Mouse (Mus musculus) embryonic facial prominence, embryonic 15.5 days (tissue): Measurements from ENCODE around the gene Armh2. TPM values are rescaled to one million over a fixed set of nuclear protein-coding genes. Genes with fewer than 3 reads are reported as not detected.

Experiments
- ATAC-seq: fragments of 200-750 bp; cut with Nextera tagmentation; 2 replicates; pipeline ENCODE4 v1.8.0; 2017; ENCODE audit warnings: low read depth, moderate TSS enrichment; ENCODE audit not compliant: insufficient number of reproducible peaks, low FRiP score, low TSS enrichment
- H3K27ac ChIP-seq: fragments of 300-500 bp; sonication (generic); replicated peaks from 2 replicates; pipeline ENCODE4 v1.5.1; 2015; ENCODE audit warnings: mild to moderate bottlenecking, inconsistent platforms
- H3K27me3 ChIP-seq: fragments of 300-500 bp; sonication (generic); 2 replicates; pipeline ENCODE4 v1.6.1; 2015; ENCODE audit warnings: inconsistent platforms
- H3K36me3 ChIP-seq: fragments of 300-500 bp; sonication (generic); 2 replicates; pipeline ENCODE4 v1.6.1; 2015; ENCODE audit warnings: mild to moderate bottlenecking, inconsistent platforms
- H3K4me1 ChIP-seq: fragments of 300-500 bp; sonication (generic); 2 replicates; pipeline ENCODE4 v1.6.1; 2015; ENCODE audit warnings: inconsistent platforms
- H3K4me2 ChIP-seq: fragments of 300-500 bp; sonication (generic); replicated peaks from 2 replicates; pipeline ENCODE4 v1.6.1; 2015; ENCODE audit warnings: mild to moderate bottlenecking, inconsistent platforms
- H3K4me3 ChIP-seq: fragments of 300-500 bp; sonication (generic); replicated peaks from 2 replicates; pipeline ENCODE4 v1.5.1; 2015; ENCODE audit warnings: mild to moderate bottlenecking, inconsistent platforms
- H3K9ac ChIP-seq: fragments of 300-500 bp; sonication (generic); 2 replicates; pipeline ENCODE4 v1.6.1; 2015; ENCODE audit warnings: inconsistent platforms
- H3K9me3 ChIP-seq: fragments of 300-500 bp; sonication (generic); replicated peaks from 2 replicates; pipeline ENCODE4 v1.6.1; 2016; ENCODE audit warnings: inconsistent platforms
- WGBS: fragments of 180-500 bp; shearing (Covaris S2); methylation state at CpG from one replicate; pipeline ENCODE4 v1.1.7; 2015; 5-methylcytosine and 5-hydroxymethylcytosine counted together
- polyA plus RNA-seq: library from polyadenylated mRNA; unstranded; fragments of >200 nt; fragmentation: Nextera tagmentation; extraction: Ambion mirVana; gene quantifications from 2 replicates; pipeline ENCODE4 v1.2.1, GENCODE M21; 2015

Armh2 gene
- polyA plus RNA-seq = not detected in 2 replicates

DNA sequence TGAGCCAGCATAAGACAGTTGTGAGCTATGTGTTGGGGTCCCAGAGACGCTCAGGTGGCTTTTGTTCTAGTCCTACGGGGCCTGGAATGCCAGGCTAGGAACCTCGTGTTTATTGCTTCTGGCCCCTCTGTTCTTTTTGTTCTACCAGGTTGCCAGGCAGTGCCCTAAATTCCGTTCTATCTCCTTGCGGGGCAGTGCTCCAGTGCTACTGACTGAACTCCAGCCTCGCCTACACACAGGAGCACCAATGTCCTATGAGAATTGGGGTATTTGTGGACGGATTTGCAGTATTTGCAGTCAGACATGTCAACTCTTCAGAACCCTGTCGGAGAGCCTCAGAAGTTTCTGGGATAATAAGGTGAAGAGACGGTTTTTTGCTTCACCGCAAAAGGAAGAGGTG is at the start of gene Armh2:
Gene Armh2, plus strand, starts transcription at position 205 of the 400 bp plus-strand sequence.
- H3K27me3 ChIP-seq = no peaks in the 10 kb centered on the region
- H3K36me3 ChIP-seq = no peaks in the 10 kb centered on the region
- H3K9ac ChIP-seq = no peak within 1 kb of the TSS
- H3K9me3 ChIP-seq = no peaks in the 10 kb centered on the region
- no peak within 1 kb of the TSS for H3K4me3 ChIP-seq
- H3K4me2 ChIP-seq = no peak within 1 kb of the TSS
- WGBS = 90% methylated on average over 10 of the region's 10 CpGs
- no peak within 1 kb of the TSS for H3K27ac ChIP-seq
- no peaks in the 10 kb centered on the region for H3K4me1 ChIP-seq
- no peak for ATAC-seq

DNA sequence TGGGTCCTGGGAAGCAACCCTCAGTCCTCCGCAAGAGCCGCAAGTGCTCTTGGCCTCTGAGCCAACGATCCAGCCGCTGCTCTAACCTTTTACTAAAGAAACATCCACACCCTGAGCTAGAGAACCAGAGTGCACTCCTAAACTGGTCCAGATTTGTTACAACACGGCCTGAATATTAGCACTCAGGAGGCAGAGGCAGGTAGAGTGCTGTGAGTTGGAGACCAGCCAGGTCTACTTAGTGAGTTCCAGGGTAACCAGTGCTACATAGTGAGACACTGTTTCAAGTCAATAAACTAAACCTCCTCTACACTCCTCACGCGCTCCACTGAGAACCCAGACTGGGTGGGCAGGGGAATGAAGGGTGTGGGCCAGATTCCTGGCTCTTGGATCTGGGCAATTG is 47.7 kb upstream of the Armh2 start:
- Histone ChIP-seq H3K9ac (no peak overlapping the region), H3K27ac (no peak overlapping the region), H3K9me3 (no peaks in the 10 kb centered on the region), H3K36me3 (no peaks in the 10 kb centered on the region), H3K4me1 (no peaks in the 10 kb centered on the region), H3K4me2 (no peak overlapping the region), H3K4me3 (no peak overlapping the region), H3K27me3 (no peaks in the 10 kb centered on the region)
- no peak for ATAC-seq
- 88% methylated on average over 7 of the region's 7 CpGs for WGBS

DNA sequence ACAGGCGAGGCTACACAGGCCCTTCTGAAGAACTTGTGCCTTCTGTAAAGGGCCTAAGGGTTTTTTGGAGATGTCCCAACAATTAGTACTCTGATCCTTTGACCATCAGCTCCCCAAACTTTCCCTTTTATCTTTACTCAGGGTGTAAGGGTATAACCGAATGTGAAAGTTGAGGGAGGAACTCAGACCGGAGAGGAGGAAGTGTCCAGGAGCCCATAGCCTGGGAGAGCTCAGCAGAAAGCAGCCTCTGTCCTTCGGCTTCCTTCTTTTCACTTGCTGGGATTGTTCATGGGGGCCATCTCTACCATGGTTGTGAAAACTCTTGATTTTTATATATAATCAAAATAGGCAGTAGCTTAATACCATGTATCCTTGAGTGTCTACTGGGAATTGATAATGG is 42.3 kb upstream of the Armh2 start:
- no peak for ATAC-seq
- H3K4me2 ChIP-seq = no peak overlapping the region
- no peaks in the 10 kb centered on the region for H3K36me3 ChIP-seq
- 84% methylated on average over 4 of the region's 4 CpGs for WGBS
- H3K4me1 ChIP-seq = no peaks in the 10 kb centered on the region
- H3K27me3 ChIP-seq = no peaks in the 10 kb centered on the region
- H3K27ac ChIP-seq = no peak overlapping the region
- no peak overlapping the region for H3K9ac ChIP-seq
- no peaks in the 10 kb centered on the region for H3K9me3 ChIP-seq
- no peak overlapping the region for H3K4me3 ChIP-seq

DNA sequence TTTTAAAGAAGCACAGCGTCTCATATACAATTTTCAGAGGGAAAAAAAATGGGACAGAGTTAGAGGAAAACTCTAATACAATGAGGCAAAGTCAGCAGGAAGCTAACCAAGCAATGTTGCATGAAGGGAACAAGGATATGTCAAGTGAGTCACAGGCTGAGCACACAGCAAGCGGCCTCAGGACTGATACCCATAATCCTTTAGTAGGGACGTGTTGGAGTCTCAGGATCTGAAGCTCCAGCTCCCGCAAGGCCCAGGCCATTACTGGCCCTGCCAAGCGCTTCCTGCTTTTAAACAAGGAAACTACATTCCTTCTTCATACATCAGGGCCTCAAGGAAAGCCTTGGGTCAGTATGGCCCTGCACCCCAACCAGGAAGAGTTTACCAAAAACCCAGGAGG is 38.9 kb upstream of the Armh2 start:
- WGBS = 73% methylated on average over 5 of the region's 5 CpGs
- Histone ChIP-seq H3K4me3 (no peak overlapping the region), H3K4me2 (no peak overlapping the region), H3K9me3 (no peaks in the 10 kb centered on the region), H3K27me3 (no peaks in the 10 kb centered on the region), H3K36me3 (no peaks in the 10 kb centered on the region), H3K27ac (no peak overlapping the region), H3K4me1 (no peaks in the 10 kb centered on the region), H3K9ac (no peak overlapping the region)
- no peak for ATAC-seq

DNA sequence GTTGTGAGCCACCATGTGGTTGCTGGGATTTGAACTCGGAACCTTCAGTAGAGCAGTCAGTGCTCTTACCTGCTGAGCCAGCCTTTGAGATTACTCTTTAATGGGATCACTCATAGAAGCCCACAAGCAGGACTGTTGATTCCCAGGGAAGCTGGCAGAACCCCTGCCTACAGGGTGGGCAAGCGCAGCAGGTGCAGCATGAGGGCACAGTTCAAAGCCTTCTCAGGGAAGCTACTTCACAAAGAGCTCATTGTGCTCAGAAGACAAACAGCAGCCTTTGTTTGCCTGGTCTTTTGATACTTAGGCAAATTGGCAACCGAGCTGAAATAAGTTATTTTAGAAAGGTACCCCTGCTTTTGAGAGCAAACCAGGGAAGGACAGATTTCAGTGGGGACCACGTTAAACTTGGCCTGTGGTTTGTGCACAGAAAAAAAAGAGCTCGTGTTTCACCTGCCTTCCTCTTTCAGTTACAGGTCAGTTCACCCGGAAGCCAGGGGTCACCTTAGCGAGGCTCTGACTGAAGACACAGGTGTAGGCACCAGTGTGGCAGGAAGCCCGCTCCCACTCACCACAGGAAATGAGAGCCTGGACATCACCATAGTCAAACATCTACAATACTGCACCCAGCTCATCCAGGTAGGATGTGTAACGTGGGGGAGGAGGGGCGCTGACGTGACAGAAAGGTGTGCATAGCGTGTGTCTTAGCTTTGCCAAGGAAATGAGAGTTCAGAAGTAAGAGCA is 31.2 kb upstream of the Armh2 start:
- Histone ChIP-seq H3K9ac (no peak overlapping the region), H3K27ac (no peak overlapping the region), H3K36me3 (no peaks in the 10 kb centered on the region), H3K4me1 (peaks cover 12% of the 10 kb centered on the region), H3K9me3 (no peaks in the 10 kb centered on the region), H3K27me3 (no peaks in the 10 kb centered on the region), H3K4me3 (no peak overlapping the region), H3K4me2 (no peak overlapping the region)
- WGBS = 66% methylated on average over 12 of the region's 12 CpGs
- no peak for ATAC-seq

DNA sequence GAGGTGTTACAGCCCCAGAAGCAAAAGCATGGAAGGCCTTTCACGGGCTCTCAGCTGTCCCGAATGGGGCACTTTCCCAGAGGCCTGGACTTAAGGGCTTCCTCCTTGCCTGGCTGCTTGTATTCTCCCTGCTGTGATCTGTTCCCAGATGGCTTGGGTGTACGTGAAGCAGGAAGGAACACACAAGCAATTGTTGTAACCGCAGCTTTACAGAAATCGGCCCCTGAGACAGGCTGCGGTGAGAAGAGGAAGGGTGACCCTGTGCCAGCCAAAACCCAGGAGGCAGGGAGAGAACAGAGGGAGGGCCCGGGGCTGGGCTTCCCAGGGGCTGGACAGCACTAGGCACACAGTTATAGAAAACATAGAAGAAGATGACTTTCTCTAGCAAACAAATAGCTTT is 30.1 kb upstream of the Armh2 start:
- H3K9me3 ChIP-seq = no peaks in the 10 kb centered on the region
- no peaks in the 10 kb centered on the region for H3K27me3 ChIP-seq
- no peak overlapping the region for H3K27ac ChIP-seq
- H3K36me3 ChIP-seq = no peaks in the 10 kb centered on the region
- WGBS = 45% methylated on average over 7 of the region's 7 CpGs
- H3K4me1 ChIP-seq = peaks cover 12% of the 10 kb centered on the region
- ATAC-seq = no peak
- H3K9ac ChIP-seq = no peak overlapping the region
- no peak overlapping the region for H3K4me2 ChIP-seq
- H3K4me3 ChIP-seq = no peak overlapping the region

DNA sequence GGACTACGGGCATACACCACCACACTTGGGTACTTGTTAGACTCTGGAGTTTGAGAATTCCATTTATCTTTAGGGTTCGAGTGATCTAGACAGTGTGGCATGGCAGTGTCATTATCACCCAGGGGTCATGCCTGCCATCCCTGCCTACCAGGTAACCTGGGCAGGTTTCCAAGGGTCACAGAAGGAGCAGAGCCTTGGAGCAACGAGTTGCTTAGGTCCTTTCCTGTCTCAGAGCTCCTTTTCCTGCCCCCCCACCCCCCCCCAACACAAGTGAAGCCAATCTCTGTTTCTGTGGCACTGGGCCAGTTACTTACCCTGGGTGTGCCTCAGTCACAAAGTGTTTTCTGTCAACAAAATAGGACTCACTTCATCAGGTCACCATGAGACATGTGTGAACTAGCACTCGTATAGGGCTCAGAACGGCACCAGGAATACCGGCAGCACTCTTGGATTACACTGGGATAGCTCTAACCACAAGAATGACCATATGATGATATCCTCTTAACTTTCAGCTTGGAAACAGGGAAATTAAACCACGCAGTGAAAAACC is 28.4 kb upstream of the Armh2 start:
- H3K27me3 ChIP-seq = no peaks in the 10 kb centered on the region
- H3K4me2 ChIP-seq = no peak overlapping the region
- no peak overlapping the region for H3K4me3 ChIP-seq
- H3K4me1 ChIP-seq = peaks cover 12% of the 10 kb centered on the region
- H3K36me3 ChIP-seq = no peaks in the 10 kb centered on the region
- H3K27ac ChIP-seq = no peak overlapping the region
- 75% methylated on average over 7 of the region's 7 CpGs for WGBS
- ATAC-seq = no peak; the same call in 1 of the 2 replicates
- H3K9me3 ChIP-seq = no peaks in the 10 kb centered on the region
- no peak overlapping the region for H3K9ac ChIP-seq

DNA sequence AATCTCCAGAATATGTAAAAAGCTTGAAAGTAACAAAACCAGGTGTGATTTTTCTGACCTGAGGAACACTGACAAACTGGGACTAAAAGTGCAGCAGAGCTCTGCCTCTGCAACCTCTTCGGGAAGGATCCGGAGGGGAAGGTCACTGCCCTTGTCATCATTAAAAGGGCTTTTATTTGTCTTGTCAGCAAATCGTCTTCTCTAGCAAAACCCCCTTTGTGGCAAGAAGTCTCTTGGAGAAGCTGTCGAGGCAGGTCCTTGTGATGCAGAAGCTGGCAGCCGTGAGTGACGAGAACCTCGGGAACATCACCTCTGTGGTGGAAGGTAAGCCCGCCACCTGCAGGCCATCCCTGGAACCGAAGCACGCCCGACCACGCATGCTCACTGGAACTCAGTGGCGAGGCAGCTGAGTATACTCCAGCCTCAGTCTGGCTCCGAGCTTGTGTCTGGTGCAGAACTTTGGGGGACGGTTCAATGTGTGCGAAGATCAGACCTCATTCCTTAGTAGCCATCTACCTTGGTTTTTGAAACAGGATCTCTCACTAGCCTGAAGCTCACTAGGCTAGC is 27.5 kb upstream of the Armh2 start:
- H3K4me3 ChIP-seq = peak overlapping the region; percentile 21
- H3K4me1 ChIP-seq = peaks cover 12% of the 10 kb centered on the region
- no peak overlapping the region for H3K9ac ChIP-seq
- 10% methylated on average over 16 of the region's 16 CpGs for WGBS
- no peaks in the 10 kb centered on the region for H3K36me3 ChIP-seq
- H3K9me3 ChIP-seq = no peaks in the 10 kb centered on the region
- no peaks in the 10 kb centered on the region for H3K27me3 ChIP-seq
- H3K27ac ChIP-seq = no peak overlapping the region
- ATAC-seq = peak; percentile 72; the same call in 1 of the 2 replicates
- peak overlapping the region; percentile 47 for H3K4me2 ChIP-seq

DNA sequence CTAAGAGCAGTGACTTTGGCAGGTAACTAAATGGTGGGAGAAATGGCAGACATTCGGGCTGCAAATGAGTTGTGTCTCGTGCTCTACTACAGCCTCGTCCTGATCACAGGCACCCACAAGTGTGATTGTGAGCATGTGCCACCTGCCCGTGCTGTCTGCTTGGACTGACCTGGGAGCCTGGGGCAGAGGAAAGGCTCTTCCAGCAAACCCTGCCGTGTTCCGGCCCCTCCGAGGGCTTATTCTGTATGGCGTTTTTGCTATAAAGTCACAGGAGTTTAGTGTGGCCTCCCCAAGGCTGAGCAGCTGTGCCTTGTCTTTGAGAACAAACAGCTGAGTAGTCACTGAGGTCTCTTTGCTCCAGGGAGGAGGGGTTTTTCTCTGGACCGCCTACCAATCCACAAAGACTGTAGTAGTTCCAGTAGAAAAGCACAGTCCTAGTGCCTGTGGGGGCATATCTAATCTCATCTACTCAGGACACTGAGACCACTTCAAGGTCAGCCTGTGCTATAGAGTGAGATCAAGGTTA is 26.6 kb upstream of the Armh2 start:
- WGBS = 75% methylated on average over 9 of the region's 9 CpGs
- no peak overlapping the region for H3K4me3 ChIP-seq
- H3K4me1 ChIP-seq = peaks cover 12% of the 10 kb centered on the region
- ATAC-seq = no peak
- no peaks in the 10 kb centered on the region for H3K36me3 ChIP-seq
- H3K27ac ChIP-seq = no peak overlapping the region
- no peaks in the 10 kb centered on the region for H3K27me3 ChIP-seq
- no peak overlapping the region for H3K9ac ChIP-seq
- no peak overlapping the region for H3K4me2 ChIP-seq
- no peaks in the 10 kb centered on the region for H3K9me3 ChIP-seq

DNA sequence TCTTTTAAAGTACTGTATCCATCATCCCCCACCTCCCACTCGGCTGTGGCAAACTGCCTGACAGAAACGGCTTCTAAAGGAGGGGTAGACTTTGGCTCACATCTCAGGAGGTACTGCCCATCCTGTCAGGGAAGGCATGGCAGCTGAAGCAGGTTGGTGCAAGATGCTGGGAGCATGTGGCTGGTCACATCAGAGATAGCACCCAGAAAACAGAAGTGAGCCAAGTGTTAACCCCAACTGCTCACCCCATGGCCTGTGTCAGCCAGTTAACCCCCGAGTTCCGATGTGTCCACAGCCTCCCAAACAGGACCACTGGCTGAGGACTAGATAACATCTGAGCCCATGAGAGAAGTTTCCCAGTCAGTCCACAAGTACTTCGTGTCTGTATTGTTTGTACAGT is 25.4 kb upstream of the Armh2 start:
- Histone ChIP-seq H3K27me3 (no peaks in the 10 kb centered on the region), H3K4me2 (no peak overlapping the region), H3K27ac (no peak overlapping the region), H3K36me3 (no peaks in the 10 kb centered on the region), H3K9ac (no peak overlapping the region), H3K4me3 (no peak overlapping the region), H3K4me1 (peaks cover 12% of the 10 kb centered on the region), H3K9me3 (no peaks in the 10 kb centered on the region)
- WGBS = 57% methylated on average over 5 of the region's 5 CpGs
- ATAC-seq = no peak

DNA sequence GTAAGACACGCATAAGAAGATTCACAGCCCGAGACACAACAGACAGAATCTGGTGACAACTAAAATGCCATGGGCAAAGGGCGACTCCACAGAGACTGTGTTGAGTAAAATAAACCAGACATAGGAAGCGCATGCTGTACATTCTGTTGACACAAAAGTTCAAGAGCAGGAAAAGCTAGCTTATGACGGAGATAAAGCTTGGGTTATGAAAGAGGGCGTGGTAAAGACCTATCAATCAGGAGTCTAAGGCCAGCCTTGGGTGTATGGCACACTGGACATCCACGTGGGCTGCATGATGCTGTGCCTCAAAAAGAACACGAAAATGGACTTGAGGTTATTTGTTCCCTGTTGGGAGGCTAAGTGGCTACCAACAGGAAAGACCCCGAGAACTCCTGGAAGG is 24.6 kb upstream of the Armh2 start:
- Histone ChIP-seq H3K9me3 (no peaks in the 10 kb centered on the region), H3K4me2 (no peak overlapping the region), H3K4me3 (no peak overlapping the region), H3K27me3 (no peaks in the 10 kb centered on the region), H3K9ac (no peak overlapping the region), H3K27ac (no peak overlapping the region), H3K36me3 (no peaks in the 10 kb centered on the region), H3K4me1 (peaks cover 7% of the 10 kb centered on the region; the same call in 1 of the 2 replicates)
- 74% methylated on average over 9 of the region's 9 CpGs for WGBS
- ATAC-seq = no peak
